Mouse (Mus musculus) left cerebral cortex, postnatal 14 days (tissue): ENCODE data around the gene Plb1. TPM values are rescaled to one million over a fixed set of nuclear protein-coding genes. Genes with fewer than 3 reads are reported as not detected.
A peak's percentile ranks its signal among the peaks of the same experiment; 100 is the strongest.

ENCODE experiments used
- DNase-seq, 2 experiments: peaks; one replicate each; pipeline ENCODE4 v3.0.0; 2021 to 2022; ENCODE audit warnings: low spot score in 2 of 2, mixed read lengths in 1 of 2
- intact Hi-C: fragments of 180-260 bp; cut with DNase I; formaldehyde crosslinking; loops from one replicate; pipeline ENCODE4 v1.15.1; 2025
- long read RNA-seq, 2 experiments: library from polyadenylated mRNA; stranded (forward); transcript quantifications; one replicate each; pipeline ENCODE4 v2.0.0; 2021
- total RNA-seq, 2 experiments: library from RNA; stranded (reverse); gene quantifications; 2 replicates each; pipeline ENCODE4 v1.2.3; 2021

Gene Plb1
- 1 to 10 TPM; 2.7 to 6.3 TPM for total RNA-seq
- long read RNA-seq, experiment 1, partial matches to known transcripts = 1 of 9 reads
- long read RNA-seq, experiment 1, other reads (novel, unspliced or antisense) = 7 of 9 reads
- long read RNA-seq, experiment 2, partial matches to known transcripts = 0 of 5 reads
- long read RNA-seq, experiment 2, other reads (novel, unspliced or antisense) = 5 of 5 reads

GRCm38 (mm10) chr5:32232474-32232873 lies at the start of gene Plb1:
TSS of gene Plb1 (plus strand) at chr5:32232708.
- intact Hi-C loops = no loop called here
- no peak for DNase-seq

- intact Hi-C loops = no loop called here
- DNase-seq = no peak
Measured at GRCm38 (mm10) chr5:32182885-32183629, 49.5 kb upstream of the Plb1 start.

- intact Hi-C loops = no loop called here
- DNase-seq = no peak
Measured at GRCm38 (mm10) chr5:32187717-32188116, 44.8 kb upstream of the Plb1 start.

- intact Hi-C loops = no loop called here
- DNase-seq = no peak
Measured at GRCm38 (mm10) chr5:32191259-32191658, 41.2 kb upstream of the Plb1 start.

GRCm38 (mm10) chr5:32192016-32192845 lies 40.3 kb upstream of the Plb1 start:
- no peak for DNase-seq
- intact Hi-C loops = no loop called here

- DNase-seq = no peak
- intact Hi-C loops = no loop called here
Measured at GRCm38 (mm10) chr5:32194236-32194635, 38.3 kb upstream of the Plb1 start.

- no peak for DNase-seq
Measured at GRCm38 (mm10) chr5:32195857-32196609, 36.5 kb upstream of the Plb1 start.

GRCm38 (mm10) chr5:32197698-32198097 lies 34.8 kb upstream of the Plb1 start:
- intact Hi-C loops = loop anchor here (1.0 to 2.0 kb wide), 2 partner anchors 59 to 634 kb away; no protein-coding TSS in a partner anchor

More at GRCm38 (mm10) chr5:32195857-32196609, 36.5 kb upstream of the Plb1 start:
- intact Hi-C loops = no loop called here

GRCm38 (mm10) chr5:32199136-32199535 lies 33.4 kb upstream of the Plb1 start:
- intact Hi-C loops = loop anchor here (2.0 kb wide), 1 partner anchor 60 kb away; no protein-coding TSS in a partner anchor
- DNase-seq = no peak

More at GRCm38 (mm10) chr5:32197698-32198097, 34.8 kb upstream of the Plb1 start:
- DNase-seq = peak; percentile 93 to 94

- intact Hi-C loops = loop anchor here (2.0 kb wide), 1 partner anchor 61 kb away; no protein-coding TSS in a partner anchor
- DNase-seq = no peak
Measured at GRCm38 (mm10) chr5:32199594-32199993, 32.9 kb upstream of the Plb1 start.

GRCm38 (mm10) chr5:32204653-32205052 lies 27.9 kb upstream of the Plb1 start:
- intact Hi-C loops = no loop called here
- DNase-seq = no peak

GRCm38 (mm10) chr5:32206726-32207125 lies 25.8 kb upstream of the Plb1 start:
- DNase-seq = no peak
- intact Hi-C loops = no loop called here

GRCm38 (mm10) chr5:32208460-32208859 lies 24.0 kb upstream of the Plb1 start:
- no peak for DNase-seq
- intact Hi-C loops = no loop called here

GRCm38 (mm10) chr5:32211011-32211410 lies 21.5 kb upstream of the Plb1 start:
- intact Hi-C loops = loop anchor here (10.0 kb wide), 1 partner anchor 94 kb away; no protein-coding TSS in a partner anchor

GRCm38 (mm10) chr5:32213746-32214145 lies 18.8 kb upstream of the Plb1 start:
- intact Hi-C loops = loop anchor here (10.0 kb wide), 1 partner anchor 91 kb away; no protein-coding TSS in a partner anchor
- no peak for DNase-seq

More at GRCm38 (mm10) chr5:32211011-32211410, 21.5 kb upstream of the Plb1 start:
- DNase-seq = no peak

GRCm38 (mm10) chr5:32215510-32215909 lies 17.0 kb upstream of the Plb1 start:
- DNase-seq = peak in 1 of 2 experiments; percentile 21
- intact Hi-C loops = loop anchor here (10.0 kb wide), 1 partner anchor 89 kb away; no protein-coding TSS in a partner anchor

- DNase-seq = no peak
- intact Hi-C loops = loop anchor here (10.0 kb wide), 1 partner anchor 88 kb away; no protein-coding TSS in a partner anchor
Measured at GRCm38 (mm10) chr5:32216465-32216864, 16.0 kb upstream of the Plb1 start.

- intact Hi-C loops = loop anchor here (10.0 kb wide), 1 partner anchor 87 kb away; no protein-coding TSS in a partner anchor
- no peak for DNase-seq
Measured at GRCm38 (mm10) chr5:32217477-32217876, 15.0 kb upstream of the Plb1 start.

- intact Hi-C loops = no loop called here
- DNase-seq = peak in 1 of 2 experiments; percentile 12
Measured at GRCm38 (mm10) chr5:32230372-32230771, 2.1 kb upstream of the Plb1 start.
